Mouse (Mus musculus) hindbrain, embryonic 12.5 days (tissue): ENCODE measurements around the gene Amacr. TPM values are rescaled to one million over a fixed set of nuclear protein-coding genes. Genes with fewer than 3 reads are reported as not detected.
A peak's percentile ranks its signal among the peaks of the same experiment; 100 is the strongest.
"Not testable (repeated sequence)": the region's sequence is repeated elsewhere in the genome, so short reads cannot be mapped to it uniquely, and the experiment has no call there.

ENCODE experiments used
- ATAC-seq: fragments of 200-750 bp; cut with Nextera tagmentation; 2 replicates; pipeline ENCODE4 v1.8.0; 2017; ENCODE audit warnings: moderate TSS enrichment; ENCODE audit not compliant: low FRiP score
- H3K27ac ChIP-seq: fragments of 300-500 bp; sonication (generic); 2 replicates; pipeline ENCODE4 v1.5.1; 2016; ENCODE audit warnings: mild to moderate bottlenecking
- H3K27me3 ChIP-seq: fragments of 300-500 bp; sonication (generic); 2 replicates; pipeline ENCODE4 v1.6.1; 2016; ENCODE audit warnings: mild to moderate bottlenecking
- H3K36me3 ChIP-seq: fragments of 300-500 bp; sonication (generic); 2 replicates; pipeline ENCODE4 v1.6.1; 2016; ENCODE audit warnings: mild to moderate bottlenecking
- H3K4me1 ChIP-seq: fragments of 300-500 bp; sonication (generic); 2 replicates; pipeline ENCODE4 v1.6.1; 2016
- H3K4me2 ChIP-seq: fragments of 300-500 bp; sonication (generic); replicated peaks from 2 replicates; pipeline ENCODE4 v1.6.1; 2016; ENCODE audit warnings: mild to moderate bottlenecking
- H3K4me3 ChIP-seq: fragments of 300-500 bp; sonication (generic); 2 replicates; pipeline ENCODE4 v1.5.1; 2016; ENCODE audit warnings: mild to moderate bottlenecking
- H3K9ac ChIP-seq: fragments of 300-500 bp; sonication (generic); 2 replicates; pipeline ENCODE4 v1.6.1; 2016; ENCODE audit warnings: mild to moderate bottlenecking, moderate library complexity
- H3K9me3 ChIP-seq: fragments of 300-500 bp; sonication (generic); replicated peaks from 2 replicates; pipeline ENCODE4 v1.6.1; 2016; ENCODE audit warnings: mild to moderate bottlenecking
- WGBS: fragments of 180-500 bp; shearing (Covaris S2); methylation state at CpG from one replicate; pipeline ENCODE4 v1.1.7; 2016; 5-methylcytosine and 5-hydroxymethylcytosine counted together
- polyA plus RNA-seq: library from polyadenylated mRNA; unstranded; fragments of >200 nt; fragmentation: Nextera tagmentation; extraction: Ambion mirVana; gene quantifications from 2 replicates; pipeline ENCODE4 v1.2.1, GENCODE M21; 2016

The Amacr gene
- polyA plus RNA-seq, 1 experiment from 2014 or later, result 11.9 TPM

DNA sequence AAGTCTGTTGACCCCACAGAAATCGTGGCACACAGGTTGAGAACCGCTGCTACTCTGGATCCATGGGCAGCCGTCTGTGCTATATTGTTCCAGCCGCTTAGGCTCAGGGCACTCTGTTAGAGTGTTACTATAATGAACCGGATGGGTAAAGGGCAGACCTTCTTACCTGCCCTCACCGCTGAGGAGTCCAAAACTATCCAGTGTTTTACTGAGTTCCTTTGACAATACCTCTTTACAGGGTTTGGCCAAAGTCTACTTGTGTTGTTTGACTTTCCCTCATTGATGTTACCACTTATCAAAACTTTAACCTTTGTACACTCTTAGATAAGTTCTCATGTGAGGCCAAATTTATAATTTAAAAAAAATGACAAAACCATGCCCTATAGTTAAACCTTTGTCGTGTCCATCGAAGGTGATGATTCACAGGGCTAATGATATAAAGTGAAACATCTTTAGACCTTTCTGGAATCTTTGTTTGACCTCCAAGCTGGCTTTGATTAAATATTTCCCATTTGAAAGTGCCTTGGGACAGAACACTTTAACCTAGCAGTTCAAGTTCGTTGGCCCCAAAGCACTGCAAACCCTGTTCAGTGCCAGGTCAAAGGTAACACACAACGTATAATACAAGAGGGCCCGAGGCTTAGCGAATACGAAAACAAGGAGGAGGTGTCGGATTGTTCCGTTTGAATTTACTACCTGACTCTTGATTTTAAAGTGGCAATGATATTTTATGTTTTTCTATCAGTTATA, 22.1 kb upstream of the Amacr start:
- H3K27ac ChIP-seq, result no peak overlapping the region
- H3K4me1 ChIP-seq, result no peaks in the 10 kb centered on the region
- H3K4me3 ChIP-seq, result no peak overlapping the region
- H3K4me2 ChIP-seq, result no peak overlapping the region
- no peak for ATAC-seq
- no peaks in the 10 kb centered on the region for H3K27me3 ChIP-seq
- H3K9ac ChIP-seq, result no peak overlapping the region
- no peaks in the 10 kb centered on the region for H3K9me3 ChIP-seq
- WGBS, result 87% methylated on average over 15 of the region's 15 CpGs
- no peaks in the 10 kb centered on the region for H3K36me3 ChIP-seq

DNA sequence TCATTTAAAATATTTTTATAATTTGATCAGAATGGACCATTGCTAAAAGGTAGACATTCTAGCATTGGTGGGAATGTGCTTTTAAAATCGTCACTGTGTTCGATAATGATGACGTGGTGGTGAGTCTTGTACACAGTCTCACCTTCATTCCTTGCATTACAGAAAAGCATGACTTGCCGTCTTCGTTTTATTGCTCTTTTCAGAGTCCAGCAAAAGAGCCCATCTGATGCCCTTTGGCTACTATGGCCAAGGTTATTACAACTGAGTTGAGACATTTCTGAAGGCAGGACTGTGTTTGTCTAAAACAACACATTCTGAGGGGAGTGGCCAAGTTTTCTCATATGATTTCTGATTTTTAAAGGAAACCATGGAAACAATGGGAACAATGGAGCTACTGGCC, 21.3 kb upstream of the Amacr start:
- Histone ChIP-seq H3K36me3 (no peaks in the 10 kb centered on the region), H3K4me2 (no peak overlapping the region), H3K9me3 (no peaks in the 10 kb centered on the region), H3K27me3 (no peaks in the 10 kb centered on the region), H3K4me3 (no peak overlapping the region), H3K27ac (no peak overlapping the region), H3K9ac (no peak overlapping the region), H3K4me1 (no peaks in the 10 kb centered on the region)
- no peak for ATAC-seq
- WGBS, result 91% methylated on average over 5 of the region's 5 CpGs

DNA sequence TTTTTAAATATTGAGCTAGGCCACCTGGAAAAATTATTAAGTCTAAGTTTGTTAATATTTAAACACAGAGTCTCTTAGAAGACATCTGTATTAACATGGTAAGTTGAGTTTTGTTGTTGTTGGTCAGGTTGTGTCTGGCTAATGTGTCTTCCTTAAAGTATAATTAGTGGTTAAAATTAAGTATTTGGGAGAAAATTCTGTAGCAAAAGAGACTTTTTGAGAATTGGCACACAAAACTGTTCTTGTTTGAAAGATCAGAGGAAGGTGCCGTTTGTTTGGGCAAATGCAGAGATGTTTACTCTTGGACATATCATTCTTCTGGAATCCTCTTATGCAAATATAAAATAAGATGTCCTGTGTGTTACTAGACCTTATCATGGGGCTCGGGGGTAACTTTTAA, 19.0 kb upstream of the Amacr start:
- Histone ChIP-seq H3K27ac (no peak overlapping the region), H3K9me3 (no peaks in the 10 kb centered on the region), H3K4me1 (no peaks in the 10 kb centered on the region), H3K27me3 (no peaks in the 10 kb centered on the region), H3K4me3 (no peak overlapping the region), H3K4me2 (no peak overlapping the region), H3K9ac (no peak overlapping the region), H3K36me3 (no peaks in the 10 kb centered on the region)
- ATAC-seq, result no peak
- WGBS, result 92% methylated on average over 2 of the region's 2 CpGs

DNA sequence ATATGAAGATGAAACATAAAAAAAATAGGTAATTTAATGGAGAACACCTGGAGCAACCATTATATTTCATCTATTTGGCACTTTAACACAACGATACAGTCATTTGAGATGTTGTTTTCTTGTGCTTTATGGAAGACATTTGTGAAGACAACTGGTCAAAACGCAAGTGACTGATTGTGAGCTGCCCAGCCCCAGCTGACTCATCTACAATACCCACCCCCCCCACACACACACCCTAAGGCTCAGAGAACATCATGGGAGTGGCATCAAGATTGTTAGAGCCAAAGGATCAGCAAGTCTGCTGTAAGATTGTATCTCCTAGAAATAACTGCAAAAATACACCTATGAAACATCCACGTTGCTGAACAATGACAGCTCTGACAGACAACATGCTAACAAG, 12.1 kb upstream of the Amacr start:
- ATAC-seq, result no peak
- Histone ChIP-seq H3K4me2 (no peak overlapping the region), H3K9me3 (no peaks in the 10 kb centered on the region), H3K4me1 (no peaks in the 10 kb centered on the region), H3K27me3 (no peaks in the 10 kb centered on the region), H3K36me3 (no peaks in the 10 kb centered on the region), H3K4me3 (no peak overlapping the region), H3K9ac (no peak overlapping the region), H3K27ac (no peak overlapping the region)
- WGBS, result 74% methylated on average over 3 of the region's 3 CpGs

DNA sequence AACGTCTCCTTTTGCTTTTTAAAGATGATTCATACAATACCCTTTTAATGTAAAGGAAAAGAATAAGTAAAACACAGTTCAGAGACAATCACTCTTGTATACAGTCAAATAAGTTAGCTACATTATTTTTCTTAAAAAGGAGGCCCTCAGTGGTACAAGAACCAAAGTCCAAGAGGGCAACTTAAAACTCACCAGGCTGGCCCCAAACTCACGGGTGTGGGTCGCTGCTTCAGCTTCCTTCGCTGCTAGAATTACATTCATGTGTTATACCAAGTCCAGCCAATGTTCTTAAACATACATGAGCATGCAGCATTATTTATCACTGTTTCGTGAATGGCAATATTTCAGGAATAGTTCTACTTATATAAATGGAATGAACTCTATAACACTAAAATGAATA, 10.8 kb upstream of the Amacr start:
- Histone ChIP-seq H3K9me3 (no peaks in the 10 kb centered on the region), H3K27ac (no peak overlapping the region), H3K4me1 (no peaks in the 10 kb centered on the region), H3K9ac (no peak overlapping the region), H3K36me3 (no peaks in the 10 kb centered on the region), H3K27me3 (no peaks in the 10 kb centered on the region), H3K4me3 (no peak overlapping the region), H3K4me2 (no peak overlapping the region)
- 89% methylated on average over 5 of the region's 5 CpGs for WGBS
- no peak for ATAC-seq

DNA sequence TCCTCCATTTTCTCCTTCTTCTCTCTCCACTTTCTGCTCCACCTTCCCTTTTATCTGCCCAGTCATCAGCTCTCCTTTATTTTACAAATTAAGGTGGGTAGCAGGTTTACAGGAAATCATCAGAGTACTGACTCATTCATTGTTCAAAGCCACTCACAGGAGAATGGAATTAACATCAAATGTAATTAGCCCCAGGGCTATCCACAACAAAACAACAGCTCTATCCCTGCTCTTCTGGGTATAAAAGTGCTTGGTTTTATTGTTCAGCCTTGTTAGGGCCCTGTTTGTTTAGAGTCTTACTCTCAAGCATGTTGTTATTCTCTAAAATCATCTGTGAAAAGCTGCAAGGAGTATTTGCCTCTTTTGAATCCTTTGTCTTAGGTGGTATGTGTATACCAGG, 4.4 kb upstream of the Amacr start:
- no peaks in the 10 kb centered on the region for H3K36me3 ChIP-seq
- no peaks in the 10 kb centered on the region for H3K9me3 ChIP-seq
- no peak for ATAC-seq
- H3K4me2 ChIP-seq, result no peak overlapping the region
- H3K4me1 ChIP-seq, result peaks cover under 1% of the 10 kb centered on the region; the same call in 1 of the 2 replicates
- no peak overlapping the region for H3K4me3 ChIP-seq
- no peak overlapping the region for H3K27ac ChIP-seq
- H3K9ac ChIP-seq, result no peak overlapping the region
- H3K27me3 ChIP-seq, result no peaks in the 10 kb centered on the region

DNA sequence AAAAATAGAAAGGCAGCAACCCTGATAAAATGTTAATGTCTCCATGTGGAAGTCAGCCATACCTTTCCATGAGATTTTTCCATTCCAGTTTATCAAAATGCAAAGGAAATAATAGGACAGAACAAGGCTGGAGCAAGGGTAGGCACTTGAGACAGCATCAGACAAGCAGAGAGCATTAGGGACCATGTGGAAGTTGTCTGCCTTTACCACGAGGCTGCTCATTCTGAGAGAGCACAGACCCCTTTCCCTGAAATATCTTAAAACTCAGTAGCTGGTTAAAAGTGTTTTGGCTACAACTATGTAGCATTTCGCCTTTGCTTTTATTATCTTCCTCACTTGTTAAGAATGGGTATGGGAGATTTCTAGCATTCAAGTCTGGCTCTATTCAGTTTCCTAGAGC, 844 bp upstream of the Amacr start:
- no peak for ATAC-seq
- Histone ChIP-seq H3K27me3 (no peaks in the 10 kb centered on the region), H3K36me3 (no peaks in the 10 kb centered on the region), H3K9ac (no peak overlapping the region), H3K9me3 (no peaks in the 10 kb centered on the region), H3K4me1 (peaks cover 2% of the 10 kb centered on the region; the same call in 1 of the 2 replicates), H3K4me2 (peak overlapping the region; percentile 55; the same call in 1 of the 2 replicates), H3K27ac (no peak overlapping the region), H3K4me3 (no peak overlapping the region)
- WGBS, result 62% methylated on average over 2 of the region's 2 CpGs

DNA sequence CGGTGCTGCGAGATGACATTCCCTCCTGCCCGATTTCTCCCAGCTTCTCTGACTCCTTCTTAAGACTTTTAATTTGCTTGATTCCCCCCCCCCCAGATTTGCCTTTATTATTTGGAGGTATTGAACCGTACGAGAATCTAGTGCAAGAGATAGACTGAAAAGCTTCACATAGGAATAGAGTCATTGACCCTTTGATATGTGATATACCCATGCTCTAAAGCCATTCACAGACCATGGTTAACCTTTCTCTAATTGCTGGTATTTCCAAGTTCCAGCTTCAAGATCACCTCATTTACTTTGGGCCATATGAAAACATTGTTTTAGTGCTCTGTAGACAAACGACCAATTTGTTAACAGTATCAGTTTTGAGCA, 494 bp downstream of the Amacr start:
- Histone ChIP-seq H3K36me3 (no peaks in the 10 kb centered on the region), H3K9me3 (no peaks in the 10 kb centered on the region), H3K4me1 (peaks cover 2% of the 10 kb centered on the region; the same call in 1 of the 2 replicates), H3K4me3 (peak overlapping the region; percentile 65), H3K27ac (peak overlapping the region; percentile 90), H3K27me3 (no peaks in the 10 kb centered on the region), H3K4me2 (peak overlapping the region; percentile 55), H3K9ac (peak overlapping the region; percentile 70)
- ATAC-seq, result peak; percentile 63
- 8% methylated on average over 6 of the region's 6 CpGs for WGBS

DNA sequence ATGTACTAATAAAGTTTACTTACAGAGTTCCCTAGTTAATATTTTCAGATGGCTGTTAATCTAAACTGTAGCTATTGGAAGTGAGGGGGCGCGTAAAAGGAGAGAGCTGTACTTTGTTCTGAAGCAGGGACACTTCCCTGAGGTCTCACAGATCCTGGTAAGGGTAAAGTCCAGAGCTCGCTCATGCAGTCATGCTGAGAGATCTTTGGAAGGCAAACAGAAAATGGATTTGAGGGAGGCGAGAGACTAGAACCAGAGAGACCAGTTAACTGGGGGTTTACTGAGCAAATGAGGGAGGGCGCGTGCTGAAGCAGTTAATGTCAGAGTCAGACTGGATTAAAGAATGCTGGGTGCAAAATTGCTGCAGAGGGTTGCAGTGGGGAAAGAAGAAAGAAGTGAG, 4.2 kb downstream of the Amacr start:
- H3K4me2 ChIP-seq, result no peak overlapping the region
- H3K4me3 ChIP-seq, result no peak overlapping the region
- H3K27me3 ChIP-seq, result no peaks in the 10 kb centered on the region
- WGBS, result 82% methylated on average over 6 of the region's 6 CpGs
- ATAC-seq, result no peak
- no peaks in the 10 kb centered on the region for H3K9me3 ChIP-seq
- H3K9ac ChIP-seq, result no peak overlapping the region
- H3K27ac ChIP-seq, result no peak overlapping the region
- H3K36me3 ChIP-seq, result 0 out of 2 replicates have a peak, but pooled peaks cover 6% of the 10 kb centered on the region
- peaks cover 2% of the 10 kb centered on the region; the same call in 1 of the 2 replicates for H3K4me1 ChIP-seq

DNA sequence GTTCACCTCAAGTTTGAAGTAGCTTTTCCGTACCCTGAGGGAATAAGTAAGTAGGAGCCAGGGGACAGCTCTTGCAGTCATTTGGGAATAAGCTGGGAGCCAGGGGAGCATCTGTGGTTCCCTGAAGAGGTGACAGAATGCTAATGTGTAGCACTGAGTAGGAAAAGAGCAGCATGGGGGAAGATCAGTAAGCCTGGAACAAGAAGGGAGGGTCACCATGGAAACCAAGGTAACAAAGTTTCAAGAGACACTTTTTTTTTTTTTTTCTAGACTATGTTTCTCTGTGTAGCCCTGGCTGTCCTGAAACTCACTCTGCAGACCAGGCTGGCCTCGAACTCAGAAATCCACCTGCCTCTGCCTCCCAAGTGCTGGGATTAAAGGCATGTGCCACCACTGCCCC, 4.9 kb downstream of the Amacr start:
- H3K4me2 ChIP-seq, H3K36me3 ChIP-seq, H3K27me3 ChIP-seq, ATAC-seq, H3K9ac ChIP-seq, H3K4me3 ChIP-seq, H3K9me3 ChIP-seq, H3K27ac ChIP-seq, H3K4me1 ChIP-seq: not testable (repeated sequence)
- WGBS, result 69% methylated on average over 2 of the region's 2 CpGs

DNA sequence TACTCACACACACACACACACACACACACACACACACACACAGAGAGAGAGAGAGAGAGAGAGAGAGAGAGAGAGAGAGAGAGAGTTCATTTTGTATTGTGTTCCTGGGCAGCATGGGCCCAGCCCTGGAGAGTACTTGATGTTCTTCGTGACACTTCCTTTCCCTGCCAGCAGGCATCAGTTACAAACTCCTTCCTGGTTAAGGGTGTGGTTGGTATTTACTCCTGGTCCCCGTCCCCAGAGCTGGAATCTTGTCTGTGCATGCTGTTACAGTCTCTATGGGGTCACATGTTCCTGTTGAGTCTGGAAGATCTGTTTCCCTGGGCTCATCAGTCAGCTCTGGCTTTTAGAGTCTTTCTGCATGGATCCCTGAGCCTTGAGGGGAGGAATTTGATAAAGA, 8.9 kb downstream of the Amacr start:
- Histone ChIP-seq H3K9ac (no peak overlapping the region), H3K4me2 (no peak overlapping the region), H3K4me1 (no peaks in the 10 kb centered on the region), H3K27me3 (no peaks in the 10 kb centered on the region), H3K36me3 (peaks cover 6% of the 10 kb centered on the region; the same call in 1 of the 2 replicates), H3K4me3 (no peak overlapping the region), H3K9me3 (no peaks in the 10 kb centered on the region), H3K27ac (no peak overlapping the region)
- ATAC-seq, result no peak
- WGBS, result 52% methylated on average over 2 of the region's 2 CpGs

DNA sequence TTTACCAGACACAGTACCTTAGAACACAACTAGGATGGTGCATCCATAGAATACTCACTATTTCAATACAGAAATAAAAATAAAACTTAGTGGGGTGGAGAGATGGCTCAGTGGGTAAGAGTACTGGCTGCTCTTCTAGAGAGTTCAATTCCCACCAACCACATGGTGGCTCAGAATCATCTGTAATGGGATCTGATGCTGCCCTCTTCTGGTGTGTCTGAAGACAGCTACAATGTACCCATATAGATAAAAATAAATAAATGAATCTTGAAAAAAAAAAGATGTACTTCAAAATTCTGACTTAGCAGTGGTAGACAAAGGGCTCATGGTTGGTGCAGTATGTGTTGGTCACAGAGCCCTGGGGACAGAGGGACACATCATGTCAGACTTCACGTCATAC, 10.0 kb downstream of the Amacr start:
- no peak overlapping the region for H3K4me2 ChIP-seq
- H3K27me3 ChIP-seq, result no peaks in the 10 kb centered on the region
- H3K4me3 ChIP-seq, result no peak overlapping the region
- H3K9me3 ChIP-seq, result no peaks in the 10 kb centered on the region
- no peak overlapping the region for H3K9ac ChIP-seq
- no peaks in the 10 kb centered on the region for H3K4me1 ChIP-seq
- no peak for ATAC-seq
- peaks cover 6% of the 10 kb centered on the region; the same call in 1 of the 2 replicates for H3K36me3 ChIP-seq
- H3K27ac ChIP-seq, result no peak overlapping the region
- WGBS, result 96% methylated on average over 1 of the region's 1 CpGs

DNA sequence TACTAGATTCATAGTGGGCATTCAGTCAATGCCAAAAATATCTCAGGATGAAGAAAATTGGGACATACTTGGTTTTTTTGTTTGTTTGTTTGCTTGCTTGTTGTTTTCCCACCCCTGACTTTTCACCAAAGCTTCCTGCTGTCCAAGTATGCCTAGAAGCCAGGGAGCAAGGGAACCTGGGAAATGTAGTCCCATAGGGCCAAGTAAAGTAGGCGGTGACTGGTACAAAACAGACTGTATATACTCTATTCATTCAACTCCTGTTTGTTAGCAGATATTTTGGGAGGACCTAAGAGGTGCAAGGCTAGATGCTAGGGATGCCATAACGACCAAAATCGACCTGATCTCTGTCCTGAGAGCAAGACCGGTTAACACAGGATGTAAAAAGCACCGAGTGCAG, 18.3 kb downstream of the Amacr start:
- no peak overlapping the region for H3K4me2 ChIP-seq
- WGBS, result 54% methylated on average over 5 of the region's 5 CpGs
- no peak for ATAC-seq

More for the DNA sequence above, 18.3 kb downstream of the Amacr start:
- no peak overlapping the region for H3K27ac ChIP-seq
- H3K9me3 ChIP-seq, result no peaks in the 10 kb centered on the region
- no peaks in the 10 kb centered on the region for H3K4me1 ChIP-seq
- H3K36me3 ChIP-seq, result no peaks in the 10 kb centered on the region; the same call in 1 of the 2 replicates
- no peaks in the 10 kb centered on the region for H3K27me3 ChIP-seq
- no peak overlapping the region for H3K9ac ChIP-seq
- H3K4me3 ChIP-seq, result no peak overlapping the region
